Mouse (Mus musculus) spleen, embryonic (tissue): ENCODE measurements around the gene Clstn2.

ENCODE experiments used
- CTCF ChIA-PET: fragments of 350-600 bp; sonication (Branson Sonifier 250); formaldehyde crosslinking; loops from one replicate; lab custom pipeline; 2022; lab: Charles Lee

The Clstn2 gene

DNA sequence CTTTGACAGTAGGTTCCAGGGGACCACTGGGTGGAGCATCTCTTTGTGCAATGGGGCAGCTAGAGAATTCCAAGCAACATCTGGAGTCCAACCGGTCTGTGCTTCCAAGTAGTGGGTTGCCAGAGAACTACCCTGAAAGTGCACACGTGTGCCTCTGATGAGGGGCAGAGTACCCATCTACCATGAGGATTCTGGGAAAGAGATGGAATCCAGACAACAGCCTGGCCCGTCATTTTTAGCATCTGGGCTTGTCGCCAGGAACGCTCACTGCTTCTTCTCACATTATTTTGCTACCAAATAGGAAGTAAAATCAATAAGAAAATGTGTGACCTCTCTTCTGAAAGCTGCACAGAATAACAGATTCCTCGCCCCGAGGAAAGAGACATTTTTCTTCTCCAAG lies 462.1 kb downstream of the Clstn2 start:
- CTCF ChIA-PET = no interaction called here

DNA sequence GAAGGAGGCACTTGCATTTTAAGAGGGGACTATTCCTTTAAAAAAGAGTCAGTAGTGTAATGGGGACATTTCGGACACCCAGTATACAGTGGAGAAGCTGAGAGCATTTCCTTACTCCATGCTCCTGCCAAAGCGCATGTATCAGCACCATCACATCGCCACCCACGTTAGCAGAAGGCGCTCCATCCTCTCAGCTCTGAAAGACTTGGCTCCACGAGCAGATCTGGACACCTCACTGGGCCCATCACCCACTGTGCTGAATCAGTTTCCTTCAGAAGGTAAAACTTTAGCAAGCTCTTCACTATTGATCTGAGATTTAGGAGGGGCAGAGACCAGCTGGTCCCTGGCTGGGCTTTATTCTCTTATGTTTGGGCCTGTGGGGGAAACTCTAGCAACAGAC lies 469.9 kb downstream of the Clstn2 start:
- CTCF ChIA-PET = no interaction called here

GRCm38 (mm10) chr9:97544359-97544758 lies 488.6 kb downstream of the Clstn2 start:
- CTCF ChIA-PET = no interaction called here

GRCm38 (mm10) chr9:97541419-97541818 lies 491.6 kb downstream of the Clstn2 start:
- CTCF ChIA-PET = no interaction called here

- CTCF ChIA-PET = no interaction called here
Observed at GRCm38 (mm10) chr9:97538075-97538779, 494.8 kb downstream of the Clstn2 start.

DNA sequence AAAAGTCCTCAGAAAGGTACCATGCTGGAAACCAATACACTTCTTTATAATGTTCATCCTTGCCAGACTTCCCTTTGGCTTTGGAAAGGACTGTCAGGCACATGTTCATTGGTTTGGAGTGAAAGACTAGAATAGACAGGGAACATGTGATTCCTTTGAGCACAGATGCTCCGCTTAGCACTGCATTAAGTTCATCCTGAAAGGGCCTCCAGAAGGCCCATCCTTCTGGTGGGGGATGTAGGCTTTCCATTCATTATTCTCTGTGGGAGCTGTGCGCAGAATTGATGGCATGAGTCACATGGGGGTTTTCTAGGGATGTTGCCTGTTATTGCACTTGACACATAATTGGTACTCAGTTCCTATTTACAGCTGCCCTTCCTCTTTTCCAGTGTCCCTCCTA lies 498.8 kb downstream of the Clstn2 start:
- CTCF ChIA-PET = no interaction called here

GRCm38 (mm10) chr9:97533306-97533705 lies 499.7 kb downstream of the Clstn2 start:
- CTCF ChIA-PET = no interaction called here

DNA sequence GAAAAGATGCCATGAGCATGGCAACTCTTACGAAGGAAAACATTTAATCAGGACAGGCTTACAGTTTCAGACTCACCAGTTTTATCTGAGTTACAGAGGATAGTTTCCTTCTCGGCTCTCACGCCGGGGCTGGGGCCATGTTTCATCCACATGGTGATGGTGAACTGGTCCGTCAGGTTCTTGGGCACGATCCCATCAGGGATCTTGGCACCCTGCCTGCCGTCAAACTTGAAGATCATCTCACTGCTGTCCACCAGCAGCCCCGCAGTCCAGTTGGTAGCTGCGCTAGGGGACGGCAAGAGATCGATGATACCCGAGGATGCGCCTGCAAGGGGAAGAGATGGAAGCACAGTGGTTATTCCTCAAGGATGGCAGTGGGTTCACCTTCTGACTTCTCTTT lies 500.4 kb downstream of the Clstn2 start:
- CTCF ChIA-PET = no interaction called here

- CTCF ChIA-PET = no interaction called here
Observed at GRCm38 (mm10) chr9:97527926-97528325, 505.1 kb downstream of the Clstn2 start.

DNA sequence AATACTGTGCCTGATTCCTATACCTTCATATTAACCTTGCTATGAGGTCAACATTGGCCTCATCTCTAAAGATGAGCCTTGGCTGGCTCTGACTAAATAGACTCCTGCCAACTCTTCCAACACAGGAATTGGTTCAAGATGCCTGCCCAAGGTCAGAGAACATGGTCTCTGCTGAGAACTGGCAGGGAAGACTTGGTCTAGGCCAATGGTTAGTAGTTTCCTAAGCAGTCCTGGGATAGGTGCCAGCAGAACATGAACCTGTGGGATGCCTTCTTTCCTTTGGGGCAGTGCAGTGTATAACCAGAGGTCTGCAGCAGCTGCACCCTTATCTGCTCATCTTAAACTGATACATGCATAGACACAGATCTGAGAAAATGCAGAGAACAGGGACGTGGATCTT lies 505.7 kb downstream of the Clstn2 start:
- CTCF ChIA-PET = no interaction called here

- CTCF ChIA-PET = no interaction called here
Observed at GRCm38 (mm10) chr9:97525563-97525962, 507.4 kb downstream of the Clstn2 start.

- CTCF ChIA-PET = no interaction called here
Observed at GRCm38 (mm10) chr9:97524861-97525260, 508.1 kb downstream of the Clstn2 start.

- CTCF ChIA-PET = no interaction called here
Observed at GRCm38 (mm10) chr9:97520771-97521170, 512.2 kb downstream of the Clstn2 start.

DNA sequence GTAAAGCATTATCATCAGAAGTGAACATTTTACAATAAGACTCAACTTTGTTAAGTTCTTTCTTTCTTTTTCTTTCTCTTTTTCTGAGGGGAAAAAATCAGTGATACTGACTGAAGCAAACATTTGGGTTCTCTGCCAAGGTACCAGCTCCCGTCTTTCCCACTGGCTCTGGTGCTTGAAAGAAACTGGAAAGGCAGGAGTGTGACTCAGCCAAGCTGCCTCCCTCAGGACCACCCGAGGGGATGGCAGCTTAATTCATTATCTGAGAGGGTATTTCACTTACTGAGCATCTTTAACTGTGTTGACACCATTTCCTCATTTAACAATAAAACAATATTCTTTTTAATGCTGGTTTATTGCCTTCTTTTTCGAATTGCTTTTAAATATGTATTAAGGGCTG lies 516.0 kb downstream of the Clstn2 start:
- CTCF ChIA-PET = no interaction called here

DNA sequence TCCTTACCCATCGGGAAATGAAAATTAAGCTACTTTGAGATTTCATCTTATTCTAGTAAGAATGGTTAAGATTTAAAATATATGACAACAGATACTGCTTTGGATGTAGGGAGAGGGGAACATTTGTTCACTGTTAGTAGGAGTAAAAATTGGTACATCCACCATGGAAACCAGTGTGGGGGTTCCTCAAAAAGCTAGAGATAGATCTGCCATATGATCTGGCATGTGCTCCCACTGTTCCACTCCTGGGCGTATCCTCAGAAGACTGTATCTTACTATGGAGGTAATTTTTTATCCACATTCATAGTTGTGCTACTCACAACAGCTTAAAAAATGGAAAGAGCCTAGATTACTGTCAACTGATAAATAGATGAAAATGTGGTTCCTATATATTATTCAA lies 518.3 kb downstream of the Clstn2 start:
- CTCF ChIA-PET = no interaction called here

- CTCF ChIA-PET = no interaction called here
Observed at GRCm38 (mm10) chr9:97512282-97512850, 520.6 kb downstream of the Clstn2 start.

- CTCF ChIA-PET = no interaction called here
Observed at GRCm38 (mm10) chr9:97501416-97501815, 531.6 kb downstream of the Clstn2 start.

DNA sequence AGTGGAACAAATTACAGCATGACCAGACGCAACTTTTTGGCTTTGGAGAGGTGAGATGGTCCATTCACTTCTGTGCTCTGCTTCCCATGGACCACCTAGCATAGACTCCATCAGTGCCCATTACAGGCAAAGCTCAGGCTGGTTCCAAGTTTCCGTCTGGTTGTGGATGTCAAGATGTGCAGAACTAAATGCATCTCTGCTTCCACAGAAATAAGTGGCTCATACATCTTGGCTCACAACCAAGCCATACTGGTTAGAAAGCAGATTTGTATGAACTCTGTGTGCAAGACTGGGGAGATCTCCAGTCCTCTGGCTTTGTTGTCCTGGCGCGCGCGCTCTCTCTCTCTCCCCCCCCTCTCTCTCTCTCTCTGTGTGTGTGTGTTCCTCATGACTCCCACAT lies 537.9 kb downstream of the Clstn2 start:
- CTCF ChIA-PET = no interaction called here

- CTCF ChIA-PET = no interaction called here
Observed at GRCm38 (mm10) chr9:97491626-97492025, 541.4 kb downstream of the Clstn2 start.

GRCm38 (mm10) chr9:97490591-97491176 lies 542.3 kb downstream of the Clstn2 start:
- CTCF ChIA-PET = no interaction called here

- CTCF ChIA-PET = no interaction called here
Observed at GRCm38 (mm10) chr9:97486826-97487225, 546.2 kb downstream of the Clstn2 start.

GRCm38 (mm10) chr9:97481187-97481586 lies 551.8 kb downstream of the Clstn2 start:
- CTCF ChIA-PET = no interaction called here

GRCm38 (mm10) chr9:97476961-97477360 lies 556.0 kb downstream of the Clstn2 start:
- CTCF ChIA-PET = no interaction called here
